Mouse (Mus musculus) right cerebral cortex, postnatal 25 days (tissue): Measurements from ENCODE around the gene Cracr2b.

Experiments
- DNase-seq: peaks from one replicate; pipeline ENCODE4 v3.0.0; 2022

Cracr2b gene

DNA sequence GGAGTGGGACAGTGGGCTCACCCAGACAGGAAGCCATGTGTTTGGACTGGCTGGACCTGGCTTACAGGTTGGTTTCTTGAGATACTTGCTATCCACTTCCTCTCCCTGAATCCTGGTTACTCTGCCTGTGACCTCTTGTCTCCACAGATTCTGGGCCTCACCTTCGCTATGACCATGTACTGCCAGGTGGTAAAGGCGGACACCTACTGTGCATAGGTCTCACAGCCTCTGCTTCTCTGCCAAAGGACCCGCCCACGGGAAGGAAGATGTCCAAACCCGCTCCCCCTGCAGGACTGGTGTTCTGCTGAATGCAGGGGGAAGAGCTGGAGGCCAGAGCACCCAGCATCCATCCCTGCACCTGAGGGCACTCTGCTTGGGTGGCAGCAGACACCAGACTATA is 31.8 kb downstream of the Cracr2b start:
- DNase-seq, result no peak

DNA sequence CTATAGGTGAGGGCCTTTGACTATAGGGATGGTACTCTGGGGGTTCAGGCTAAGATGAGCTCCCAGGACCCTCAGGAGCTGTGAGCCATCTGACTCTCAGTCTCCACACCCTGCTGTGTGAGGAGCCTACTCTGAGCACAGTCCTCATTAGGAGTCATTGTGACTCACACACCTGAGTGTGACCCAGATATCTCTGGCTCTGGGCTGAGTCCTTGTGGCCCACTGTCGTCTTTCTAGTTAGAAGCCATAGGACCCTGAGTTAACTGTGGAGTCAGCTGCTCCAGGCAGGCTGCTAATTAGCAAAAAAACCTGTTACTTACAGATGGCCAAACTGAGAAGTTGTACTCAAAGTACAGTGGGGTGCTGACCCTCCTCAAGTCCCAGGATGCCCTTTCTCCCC is 32.8 kb downstream of the Cracr2b start:
- DNase-seq, result no peak

DNA sequence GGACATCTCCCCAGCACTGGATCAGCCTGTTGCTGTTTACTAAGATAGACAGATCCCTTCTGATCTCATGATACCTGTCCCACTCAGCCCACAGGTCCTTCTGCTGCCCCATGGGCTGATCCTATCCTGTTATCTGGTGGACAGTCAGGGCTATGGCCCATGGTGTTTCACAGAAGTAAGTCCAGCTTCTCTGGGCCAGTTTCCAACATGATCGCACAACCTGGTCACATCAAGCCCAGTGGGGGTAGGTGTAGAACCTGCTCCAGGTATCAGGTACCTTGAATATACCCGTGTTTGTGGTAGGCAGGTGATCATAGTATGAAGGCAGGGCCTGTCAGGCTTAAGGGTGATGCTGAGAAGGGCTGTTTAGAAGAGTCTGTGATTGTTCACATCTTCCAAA is 34.5 kb downstream of the Cracr2b start:
- DNase-seq, result no peak

DNA sequence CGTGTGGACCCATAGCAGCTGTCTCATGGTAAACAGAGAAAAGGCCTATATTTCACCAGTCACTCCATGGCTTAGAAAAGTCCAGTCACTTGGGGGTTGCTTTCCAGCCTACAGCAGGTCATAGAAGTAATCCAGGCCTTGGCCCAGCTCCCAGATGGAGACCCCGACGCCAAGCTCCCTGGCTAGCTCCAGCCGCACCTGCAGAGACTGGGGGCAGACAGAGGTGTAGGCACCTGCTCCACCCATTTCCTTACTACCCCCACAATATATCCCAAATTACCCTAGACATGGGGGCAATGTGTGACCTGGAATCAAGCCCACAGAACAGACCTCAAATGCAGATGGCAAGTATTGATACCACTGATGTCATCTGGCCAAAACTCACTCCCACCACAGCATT is 35.0 kb downstream of the Cracr2b start:
- DNase-seq, result no peak

DNA sequence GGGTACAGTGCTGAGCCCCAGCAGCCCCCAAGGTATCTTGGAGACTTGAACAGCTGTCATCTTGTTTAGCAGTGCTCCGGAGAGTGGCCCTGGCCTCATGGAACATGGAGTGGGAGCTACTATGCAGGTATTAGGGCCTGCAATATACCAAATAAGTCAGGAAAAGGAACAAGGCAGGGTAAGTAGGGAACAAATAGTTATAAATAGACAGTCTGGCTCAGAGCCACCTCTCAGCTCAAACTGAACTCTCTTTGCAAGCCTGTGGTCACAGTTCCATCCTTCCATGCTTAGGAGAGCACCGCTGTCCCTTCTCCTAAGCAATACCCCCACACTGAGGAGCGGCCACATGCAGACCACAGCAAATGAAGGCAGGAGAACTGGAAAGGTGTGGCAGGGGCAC is 36.7 kb downstream of the Cracr2b start:
- no peak for DNase-seq

DNA sequence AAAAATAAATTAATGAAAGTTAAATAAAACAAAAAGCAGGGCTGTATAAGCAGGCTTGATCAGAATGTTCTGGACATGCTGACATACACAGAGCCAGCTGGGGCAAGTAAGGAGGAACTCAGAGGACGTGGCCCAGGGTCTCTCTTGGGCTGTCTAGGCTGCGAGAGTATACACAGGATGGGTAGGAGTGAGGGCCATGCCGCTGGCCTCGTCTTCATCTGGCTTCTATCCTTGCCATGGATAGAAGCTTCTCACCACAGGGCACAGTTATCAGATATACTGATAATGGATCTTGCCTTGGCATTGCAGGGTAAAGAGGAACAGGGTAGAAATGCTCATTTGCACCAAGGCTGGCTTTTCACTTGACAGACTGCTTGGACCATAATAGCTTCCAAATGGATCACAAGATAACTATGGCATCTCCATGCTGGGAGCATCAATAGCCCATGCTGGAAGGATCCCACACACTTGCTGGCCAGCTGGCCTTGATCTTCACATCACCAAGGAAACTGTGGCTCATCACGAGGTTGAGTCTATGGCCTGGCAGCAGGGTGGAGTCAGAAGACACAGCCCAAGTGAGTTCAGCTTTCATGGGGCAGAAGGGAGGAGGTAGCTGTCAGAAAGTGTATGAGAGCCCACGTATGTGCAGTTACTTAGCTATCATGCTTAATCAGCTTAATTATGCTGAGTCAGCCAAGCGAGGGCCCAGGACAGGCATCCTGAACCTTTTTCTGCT is 41.1 kb downstream of the Cracr2b start:
- no peak for DNase-seq

DNA sequence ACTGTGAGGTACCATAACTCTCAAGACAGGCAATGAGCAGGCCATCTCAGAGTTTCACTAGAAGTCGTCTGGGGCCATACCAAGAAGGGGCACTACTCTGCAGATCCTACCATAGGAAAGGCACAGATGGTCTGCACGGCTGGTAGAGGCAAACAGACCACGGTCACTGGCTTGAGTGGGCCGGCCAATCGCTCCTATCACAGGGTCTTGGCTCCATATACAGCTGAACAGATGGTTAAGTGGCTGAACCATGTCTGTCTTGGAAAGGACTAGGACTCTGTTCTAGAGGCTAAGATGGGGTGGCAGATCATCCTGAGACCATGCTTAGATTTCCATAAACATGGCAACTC is 41.6 kb downstream of the Cracr2b start:
- DNase-seq, result no peak

DNA sequence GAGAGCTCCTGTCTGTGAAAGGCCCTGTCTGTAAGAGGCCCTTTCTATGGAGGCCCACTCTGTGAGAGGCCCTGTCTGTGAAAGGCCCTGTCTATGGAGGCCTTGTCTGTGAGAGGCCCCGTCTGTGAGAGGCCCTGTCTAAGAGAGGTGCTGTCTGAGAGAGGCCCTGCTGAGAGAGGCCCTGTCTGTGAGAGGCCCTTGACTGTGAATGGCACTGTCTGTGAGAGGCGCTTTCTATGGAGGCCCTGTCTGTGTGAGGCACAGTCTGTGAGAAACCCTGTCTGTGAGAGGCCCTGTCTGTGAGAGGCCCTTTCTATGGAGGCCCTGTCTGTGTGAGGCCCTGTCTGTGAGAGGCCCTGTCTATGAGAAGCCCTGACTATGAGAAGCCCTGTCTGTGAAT is 45.4 kb downstream of the Cracr2b start:
- DNase-seq, result no peak

DNA sequence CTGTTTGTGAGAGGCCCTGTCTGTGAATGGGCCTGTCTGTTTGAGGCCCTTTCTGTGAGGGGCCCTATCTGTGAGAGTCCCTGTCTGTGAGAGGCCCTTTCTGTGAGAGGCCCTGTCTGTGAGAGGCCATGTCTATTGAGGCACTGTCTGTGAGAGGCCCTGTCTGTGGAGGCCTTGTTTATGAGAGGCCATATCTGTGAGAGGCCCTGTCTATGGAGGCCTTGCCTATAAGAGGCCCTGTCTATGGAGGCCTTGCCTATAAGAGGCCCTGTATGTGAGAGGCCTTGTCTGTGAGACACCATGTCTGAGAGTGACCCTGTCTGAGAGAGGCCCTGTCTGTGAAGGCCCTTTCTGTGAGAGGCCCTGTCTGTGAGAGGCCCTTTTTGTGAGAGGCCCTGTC is 47.3 kb downstream of the Cracr2b start:
- DNase-seq, result no peak

DNA sequence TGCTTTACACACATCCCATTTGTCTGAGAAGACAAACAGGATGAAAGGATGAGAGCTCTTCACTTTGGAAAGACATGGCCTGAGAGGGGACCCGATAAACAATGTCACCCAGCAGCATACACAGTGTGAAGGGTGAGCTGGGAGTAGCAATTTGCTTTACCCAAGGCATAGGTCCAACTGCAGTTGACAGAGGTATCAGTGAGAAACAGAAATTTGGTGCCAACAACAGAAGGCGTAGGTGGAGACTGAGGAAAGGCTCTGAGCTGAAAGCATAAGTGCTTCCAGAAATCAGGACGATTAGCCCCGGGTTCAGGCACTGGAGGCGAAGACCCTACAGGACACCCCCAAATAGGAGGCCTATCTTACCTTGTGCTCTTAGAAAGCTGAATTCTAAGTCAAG is 49.3 kb downstream of the Cracr2b start:
- DNase-seq, result no peak

DNA sequence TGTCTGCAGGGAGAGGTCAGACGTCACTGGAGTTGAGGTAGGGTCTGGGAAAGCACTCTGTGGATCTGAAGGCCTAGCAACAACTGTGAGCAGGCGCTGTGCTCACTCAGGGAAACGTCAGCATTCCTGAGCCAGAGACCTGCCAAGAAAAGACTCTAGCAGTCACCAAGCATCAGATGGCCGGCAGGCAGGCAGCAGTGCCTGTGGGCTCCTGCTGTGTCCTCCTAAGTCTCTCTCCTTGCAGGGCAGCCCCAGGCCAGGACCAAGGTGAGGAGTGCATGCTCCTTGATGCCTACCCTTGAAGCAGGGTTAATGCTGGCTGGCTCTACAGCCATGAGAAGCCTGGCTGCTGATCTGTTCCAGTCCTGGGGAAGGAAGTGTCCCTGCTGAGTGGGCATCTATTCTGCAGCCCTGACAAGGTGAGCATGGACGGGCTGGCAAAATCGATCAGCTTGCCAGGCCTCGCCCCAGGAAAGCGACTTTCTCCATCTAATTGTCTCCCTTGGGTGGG is 49.8 kb downstream of the Cracr2b start:
- no peak for DNase-seq
